8 mouse cellular contexts compared by ENCODE assay signal in the genomic region with DNA sequence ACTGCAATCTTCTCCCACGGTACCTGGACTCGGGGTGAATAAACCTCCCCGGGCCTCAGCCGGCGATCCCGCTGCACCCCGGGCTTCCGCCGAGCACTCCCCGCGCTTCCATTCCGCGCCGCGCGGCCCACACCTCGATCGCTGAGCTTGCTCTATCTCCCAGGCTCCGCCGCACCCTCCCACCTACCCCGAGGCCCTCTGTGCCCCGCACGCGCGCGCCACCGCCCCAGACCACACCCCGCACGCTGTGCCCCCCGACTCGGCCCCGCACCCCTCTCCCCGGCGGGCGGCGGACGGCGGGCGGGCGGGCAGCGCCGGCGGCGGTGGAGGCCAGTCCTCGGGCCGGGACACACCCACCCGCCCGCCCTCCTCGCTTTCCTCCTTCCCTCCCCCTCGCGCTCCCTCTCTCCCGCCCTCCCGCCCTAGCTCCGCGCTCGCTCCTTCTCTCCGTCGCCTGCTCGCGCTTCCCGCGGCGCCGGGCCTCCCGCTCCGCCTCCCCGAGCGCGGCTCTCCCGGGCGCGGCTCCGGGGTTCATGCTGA. TPM values are rescaled to one million over a fixed set of nuclear protein-coding genes. Genes with fewer than 3 reads are reported as not detected.
A peak's percentile ranks its signal among the peaks of the same experiment; 100 is the strongest.
DNase-seq lines count a peak whose midpoint lies in the region; ATAC-seq and TF ChIP-seq lines count a peak whose summit lies in the region.

A gene (plus strand): TSS at position 343 of the 540 bp plus-strand sequence.

- no peak for TF ChIP-seq RAD21 in MEL (IDR thresholded peaks at IDR 0.05; ENCODE audit: low read depth, low read length)

- H3K4me1 ChIP-seq in MEL (ENCODE audit: control insufficient read depth in 1 of 2, insufficient read depth in 2 of 2, low read length in 2 of 2): peaks cover 0 to 23% of the 10 kb centered on the region in 2 experiments; a peak in 3 of 4 replicates
- peaks cover 7% of the 10 kb centered on the region; the same call in 1 of the 2 replicates for H3K4me1 ChIP-seq in brown adipose tissue, adult 24 weeks (ENCODE audit: control insufficient read depth, insufficient read depth, insufficient read length, low read length)
- peaks cover 31% of the 10 kb centered on the region for H3K4me1 ChIP-seq in forebrain, embryonic 15.5 days

- H3K9ac ChIP-seq in MEL (ENCODE audit: control insufficient read depth, low read depth, low read length, poor library complexity, severe bottlenecking): peak within 1 kb of the TSS; percentile 95
- peak within 1 kb of the TSS; percentile 84 for H3K9ac ChIP-seq in forebrain, embryonic 15.5 days (replicated peaks)

- H3K9me3 ChIP-seq in MEL (replicated peaks; ENCODE audit: insufficient read depth, low read length): no peaks in the 10 kb centered on the region
- no peaks in the 10 kb centered on the region for H3K9me3 ChIP-seq in forebrain, embryonic 15.5 days

- under 1% methylated on average over 58 of the region's 73 CpGs for WGBS in forebrain, embryonic 15.5 days

- peak; percentile 72 for DNase-seq in MEL (ENCODE audit: low read depth, low spot score)
- peak; percentile 58 for DNase-seq in heart, postnatal 4 days
- DNase-seq in layer of hippocampus, postnatal 10 days (ENCODE audit: low spot score in 2 of 2): peak; percentile 67 to 75
- peak; percentile 59 for DNase-seq in lung, postnatal 10 days
- peak; percentile 78 for DNase-seq in retina, postnatal 1 day
- DNase-seq in thymus, postnatal 4 days: peak; percentile 81

- H3K4me2 ChIP-seq in forebrain, embryonic 15.5 days (replicated peaks): peak within 1 kb of the TSS; percentile 92

- H3K27me3 ChIP-seq in MEL (ENCODE audit: control insufficient read depth in 1 of 2, insufficient read depth in 2 of 2, low read length in 2 of 2): no peaks in the 10 kb centered on the region
- H3K27me3 ChIP-seq in forebrain, embryonic 15.5 days: no peaks in the 10 kb centered on the region

- no peak for TF ChIP-seq CTCF in MEL (IDR thresholded peaks at IDR 0.05 in 2 of 3, conservative IDR thresholded peaks at IDR 0.05 in 1 of 3; ENCODE audit: control insufficient read depth in 1 of 3, insufficient read depth in 1 of 3, low read depth in 2 of 3, low read length in 3 of 3, poor library complexity in 1 of 3, severe bottlenecking in 1 of 3)

- H3K4me3 ChIP-seq in MEL (ENCODE audit: control insufficient read depth in 1 of 2, insufficient read depth in 1 of 2, low read depth in 2 of 2, low read length in 2 of 2): peak within 1 kb of the TSS; percentile 89 to 100
- peak within 1 kb of the TSS; percentile 88 for H3K4me3 ChIP-seq in brown adipose tissue, adult 24 weeks (ENCODE audit: insufficient read depth, low read depth, low read length)
- peak within 1 kb of the TSS; percentile 75 for H3K4me3 ChIP-seq in forebrain, embryonic 15.5 days

- H3K36me3 ChIP-seq in MEL (ENCODE audit: control insufficient read depth in 1 of 2, insufficient read depth in 2 of 2, low read length in 2 of 2): peaks cover 0 to 4% of the 10 kb centered on the region in 2 experiments; a peak in 2 of 4 replicates
- no peaks in the 10 kb centered on the region for H3K36me3 ChIP-seq in forebrain, embryonic 15.5 days

- peak within 1 kb of the TSS; percentile 48 for H3K27ac ChIP-seq in MEL (ENCODE audit: control insufficient read depth, low read depth, low read length)
- 0 out of 2 replicates have a peak within 1 kb of the TSS, but pooled peaks have one; percentile 10 for H3K27ac ChIP-seq in brown adipose tissue, adult 24 weeks (replicated peaks; ENCODE audit: low read depth, low read length)
- H3K27ac ChIP-seq in forebrain, embryonic 15.5 days (replicated peaks): peak within 1 kb of the TSS; percentile 89

- peak in 1 of 2 experiments; percentile 42; a peak in 1 of 4 replicates for TF ChIP-seq POLR2A in MEL (IDR thresholded peaks at IDR 0.05; ENCODE audit: control insufficient read depth in 1 of 2, insufficient read depth in 1 of 2, low read depth in 1 of 2, low read length in 2 of 2, poor library complexity in 1 of 2)

- peaks cover 18% of the 10 kb centered on the region for H3K79me2 ChIP-seq in MEL (ENCODE audit: control insufficient read depth, insufficient read depth, low read length, poor library complexity)

- peak; percentile 66 for ATAC-seq in forebrain, embryonic 15.5 days (replicated peaks)

- no peak for TF ChIP-seq EP300 in MEL (IDR thresholded peaks at IDR 0.05; ENCODE audit: low read depth in 1 of 2, low read length in 2 of 2)

TF ChIP-seq in MEL, 35 proteins besides CTCF, POLR2A, EP300 and RAD21:
- TF ChIP-seq UBTF (IDR thresholded peaks at IDR 0.05; ENCODE audit: borderline replicate concordance, insufficient read depth, low read depth, low read length) (0 out of 2 replicates have a peak, but pooled peaks have one; percentile 68), E2F4 (IDR thresholded peaks at IDR 0.05; ENCODE audit: borderline replicate concordance, low read depth, low read length) (no peak), TCF12 (IDR thresholded peaks at IDR 0.05; ENCODE audit: low read depth, low read length) (no peak), ELF1 (IDR thresholded peaks at IDR 0.05; ENCODE audit: low read depth, low read length) (0 out of 2 replicates have a peak, but pooled peaks have one; percentile 15), NRF1 (IDR thresholded peaks at IDR 0.05; ENCODE audit: insufficient read depth, low read depth, low read length, poor library complexity, severe bottlenecking) (peak; percentile 25; the same call in 1 of the 2 replicates), KAT2A (conservative IDR thresholded peaks at IDR 0.05; ENCODE audit: low read depth, low read length) (no peak), ZMIZ1 (IDR thresholded peaks at IDR 0.05; ENCODE audit: low read depth, low read length) (no peak), NELFE (IDR thresholded peaks at IDR 0.05; ENCODE audit: low read depth, low read length) (peak; percentile 27; the same call in 1 of the 2 replicates), RCOR1 (IDR thresholded peaks at IDR 0.05; ENCODE audit: low read depth, low read length) (no peak), MEF2A (IDR thresholded peaks at IDR 0.05; ENCODE audit: extremely low read depth, insufficient replicate concordance, low read depth, low read length, poor library complexity, severe bottlenecking) (no peak)

RNA-seq across cellular contexts. Expression of the gene that starts here (rescaled TPM):
- 15.3 and 15.9 TPM in 2 replicates for total RNA-seq in MEL (2012; rRNA removed)
- polyA plus RNA-seq in MEL (2012; ENCODE audit: insufficient read depth in 1 of 2, insufficient read length in 2 of 2, low read depth in 1 of 2, low replicate concordance in 2 of 2, missing spikeins in 1 of 2): 10 to 100 TPM in 1 of 2 experiments, not detected in 1; 20.7 TPM
- 18.8 and 24.2 TPM in 2 replicates for polyA plus RNA-seq in brown adipose tissue, adult 24 weeks (2012; ENCODE audit: insufficient read depth, insufficient read length, missing spikeins)
- polyA plus RNA-seq in forebrain, embryonic 15.5 days (2015; fragmentation: Nextera tagmentation; extraction: Ambion mirVana): 5.6 and 7.7 TPM in 2 replicates
- total RNA-seq in heart, postnatal 4 days (2021): 10 to 100 TPM; 18.4 to 20.2 TPM
- total RNA-seq in layer of hippocampus, postnatal 10 days (2021): 10 to 100 TPM; 17.0 to 19.0 TPM

Comparison
In these comparisons a context has a peak if more than half of its experiments do, and no peak if none do; other contexts are left out.
1. Peak in every context shown above with its lines: DNase-seq, ATAC-seq, H3K4me3 ChIP-seq and H3K27ac ChIP-seq.
2. H3K27ac ChIP-seq: peak in every context shown above with its lines; median percentile 89 in forebrain, embryonic 15.5 days; 48 in MEL; 10 in brown adipose tissue, adult 24 weeks.